Mouse (Mus musculus): Measurements from ENCODE around the gene Epha4. TPM values are rescaled to one million over a fixed set of nuclear protein-coding genes. Genes with fewer than 3 reads are reported as not detected.

The Epha4 gene
- total and polyA plus RNA-seq, 3 experiments, result 3.9 to 26.0 (median 13.0) TPM

- Histone ChIP-seq H3K9ac (ENCODE audit: insufficient read depth, low read depth) (no peak overlapping the region), H3K79me2 (replicated peaks; ENCODE audit: control insufficient read depth, extremely low read depth, insufficient read depth, poor library complexity, severe bottlenecking) (no peaks in the 10 kb centered on the region), H3K9me3 (replicated peaks; ENCODE audit: low read length) (no peaks in the 10 kb centered on the region), H3K36me3 (replicated peaks in 1 of 2; ENCODE audit: control insufficient read depth in 1 of 2, insufficient read depth in 1 of 2, low read length in 1 of 2) (peaks cover 21 to 42% of the 10 kb centered on the region in 2 experiments), H3K27ac (ENCODE audit: insufficient read depth, low read depth) (no peak overlapping the region), H3K4me3 (replicated peaks in 1 of 3; ENCODE audit: low read depth in 2 of 3, low read length in 2 of 3, poor library complexity in 1 of 3) (no peak overlapping the region), H3K4me2 (ENCODE audit: insufficient read depth, low read depth, poor library complexity, severe bottlenecking) (no peak overlapping the region), H3K4me1 (ENCODE audit: control insufficient read depth in 1 of 2, insufficient read depth in 2 of 2) (peaks cover 0 to 27% of the 10 kb centered on the region in 2 experiments; a peak in 2 of 4 replicates), H3K27me3 (replicated peaks) (no peaks in the 10 kb centered on the region)
- dilution Hi-C loops (cut with MboI; ENCODE audit: extremely low pct_ligation_motif_present, extremely low pct_unique_long_range_greater_than_20kb, low sequenced_read_pairs), result no loop called here
- TF ChIP-seq MAZ (IDR thresholded peaks at IDR 0.05; ENCODE audit: low read depth, low read length), result no peak
- no peak for DNase-seq (ENCODE audit: extremely low read depth)
- in situ Hi-C loops (cut with MboI; ENCODE audit: low pct_ligation_motif_present, low pct_unique_long_range_greater_than_20kb, low sequenced_read_pairs), result no loop called here
Observed at GRCm38 (mm10) chr1:77374054-77374453, 140.8 kb downstream of the Epha4 start.

- no peaks in the 10 kb centered on the region for H3K79me2 ChIP-seq (replicated peaks; ENCODE audit: control insufficient read depth, extremely low read depth, insufficient read depth, poor library complexity, severe bottlenecking)
- dilution Hi-C loops (cut with MboI; ENCODE audit: extremely low pct_ligation_motif_present, extremely low pct_unique_long_range_greater_than_20kb, low sequenced_read_pairs), result no loop called here
Observed at GRCm38 (mm10) chr1:77370921-77371320, 144.0 kb downstream of the Epha4 start.

GRCm38 (mm10) chr1:77369255-77369837 lies 145.5 kb downstream of the Epha4 start:
- Histone ChIP-seq H3K27me3 (replicated peaks) (no peaks in the 10 kb centered on the region), H3K4me1 (ENCODE audit: control insufficient read depth in 1 of 2, insufficient read depth in 2 of 2) (peaks cover 5 to 50% of the 10 kb centered on the region in 2 experiments), H3K36me3 (replicated peaks in 1 of 2; ENCODE audit: control insufficient read depth in 1 of 2, insufficient read depth in 1 of 2, low read length in 1 of 2) (peaks cover 9 to 19% of the 10 kb centered on the region in 2 experiments), H3K27ac (ENCODE audit: insufficient read depth, low read depth) (no peak overlapping the region), H3K4me3 (replicated peaks in 1 of 3; ENCODE audit: low read depth in 2 of 3, low read length in 2 of 3, poor library complexity in 1 of 3) (no peak overlapping the region), H3K9ac (ENCODE audit: insufficient read depth, low read depth) (no peak overlapping the region), H3K79me2 (replicated peaks; ENCODE audit: control insufficient read depth, extremely low read depth, insufficient read depth, poor library complexity, severe bottlenecking) (no peaks in the 10 kb centered on the region), H3K4me2 (ENCODE audit: insufficient read depth, low read depth, poor library complexity, severe bottlenecking) (no peak overlapping the region), H3K9me3 (replicated peaks; ENCODE audit: low read length) (no peaks in the 10 kb centered on the region)
- TF ChIP-seq CTCF (conservative IDR thresholded peaks at IDR 0.05 in 1 of 2, IDR thresholded peaks at IDR 0.05 in 1 of 2; ENCODE audit: low read depth in 2 of 2, low read length in 2 of 2) (no peak), USF1 (IDR thresholded peaks at IDR 0.05; ENCODE audit: low read depth, low read length) (no peak), MAFK (IDR thresholded peaks at IDR 0.05; ENCODE audit: insufficient replicate concordance, low read length) (no peak), CHD2 (IDR thresholded peaks at IDR 0.05; ENCODE audit: low read length) (no peak), JUND (conservative IDR thresholded peaks at IDR 0.05; ENCODE audit: low read depth, low read length) (no peak), IRF4 (IDR thresholded peaks at IDR 0.05; ENCODE audit: low read depth, low read length) (no peak), MAZ (IDR thresholded peaks at IDR 0.05; ENCODE audit: low read depth, low read length) (no peak), POLR2AphosphoS2 (IDR thresholded peaks at IDR 0.05; ENCODE audit: low read depth, low read length) (no peak), ZC3H11A (IDR thresholded peaks at IDR 0.05; ENCODE audit: low read depth, low read length) (no peak), GABPA (IDR thresholded peaks at IDR 0.05; ENCODE audit: insufficient replicate concordance, low read depth, low read length) (no peak), MXI1 (IDR thresholded peaks at IDR 0.05; ENCODE audit: low read depth, low read length) (no peak), CHD1 (IDR thresholded peaks at IDR 0.05; ENCODE audit: low read depth, low read length) (no peak), RAD21 (IDR thresholded peaks at IDR 0.05; ENCODE audit: low read depth, low read length) (no peak), MAX (IDR thresholded peaks at IDR 0.05; ENCODE audit: low read length) (no peak), TCF12 (IDR thresholded peaks at IDR 0.05; ENCODE audit: low read depth, low read length) (no peak), POLR2A (IDR thresholded peaks at IDR 0.05; ENCODE audit: low read depth, low read length) (no peak), NRF1 (IDR thresholded peaks at IDR 0.05; ENCODE audit: low read depth, low read length) (no peak), TBP (conservative IDR thresholded peaks at IDR 0.05; ENCODE audit: low read depth, low read length) (no peak)
- no peak for DNase-seq (ENCODE audit: extremely low read depth)
- in situ Hi-C loops (cut with MboI; ENCODE audit: low pct_ligation_motif_present, low pct_unique_long_range_greater_than_20kb, low sequenced_read_pairs), result no loop called here
- dilution Hi-C loops (cut with MboI; ENCODE audit: extremely low pct_ligation_motif_present, extremely low pct_unique_long_range_greater_than_20kb, low sequenced_read_pairs), result no loop called here

More at GRCm38 (mm10) chr1:77370921-77371320, 144.0 kb downstream of the Epha4 start:
- TF ChIP-seq CHD1 (IDR thresholded peaks at IDR 0.05; ENCODE audit: low read depth, low read length), result no peak
- no peak for TF ChIP-seq ZC3H11A (IDR thresholded peaks at IDR 0.05; ENCODE audit: low read depth, low read length)
- TF ChIP-seq HCFC1 (IDR thresholded peaks at IDR 0.05; ENCODE audit: low read depth, low read length), result no peak
- Histone ChIP-seq H3K4me2 (ENCODE audit: insufficient read depth, low read depth, poor library complexity, severe bottlenecking) (no peak overlapping the region), H3K36me3 (replicated peaks in 1 of 2; ENCODE audit: control insufficient read depth in 1 of 2, insufficient read depth in 1 of 2, low read length in 1 of 2) (peaks cover 14 to 27% of the 10 kb centered on the region in 2 experiments), H3K27ac (ENCODE audit: insufficient read depth, low read depth) (no peak overlapping the region), H3K9me3 (replicated peaks; ENCODE audit: low read length) (no peaks in the 10 kb centered on the region), H3K4me3 (replicated peaks in 1 of 3; ENCODE audit: low read depth in 2 of 3, low read length in 2 of 3, poor library complexity in 1 of 3) (no peak overlapping the region), H3K4me1 (ENCODE audit: control insufficient read depth in 1 of 2, insufficient read depth in 2 of 2) (peaks cover 0 to 38% of the 10 kb centered on the region in 2 experiments; a peak in 2 of 4 replicates), H3K27me3 (replicated peaks) (no peaks in the 10 kb centered on the region), H3K9ac (ENCODE audit: insufficient read depth, low read depth) (no peak overlapping the region)
- DNase-seq (ENCODE audit: extremely low read depth), result no peak
- in situ Hi-C loops (cut with MboI; ENCODE audit: low pct_ligation_motif_present, low pct_unique_long_range_greater_than_20kb, low sequenced_read_pairs), result no loop called here
